Mouse (Mus musculus) MEL (cell line): ENCODE measurements around the gene Nell2. TPM values are rescaled to one million over a fixed set of nuclear protein-coding genes. Genes with fewer than 3 reads are reported as not detected.

Source experiments
- DNase-seq: peaks from one replicate; pipeline ENCODE4 v3.0.0; 2011; ENCODE audit warnings: low read depth, low spot score
- H3K27ac ChIP-seq: 2 replicates; pipeline ENCODE4 v1.5.1; 2012; ENCODE audit warnings: low read depth, mild to moderate bottlenecking, control low read depth, low read length, moderate library complexity; ENCODE audit not compliant: control insufficient read depth
- H3K27me3 ChIP-seq, 2 experiments: fragments of 150-350 bp in 1 of 2; sonication (generic) in 1 of 2; 2 replicates each; pipeline ENCODE4 v1.6.1; 2012; ENCODE audit warnings: low read length in 2 of 2, mild to moderate bottlenecking in 2 of 2, improper control_type of control experiment in 1 of 2, moderate library complexity in 1 of 2; ENCODE audit not compliant: insufficient read depth in 2 of 2, control insufficient read depth in 1 of 2
- H3K36me3 ChIP-seq, 2 experiments: 2 replicates each; pipeline ENCODE4 v1.6.1; 2012 to 2014; ENCODE audit warnings: low read length in 2 of 2, improper control_type of control experiment in 1 of 2, inconsistent platforms in 1 of 2, mild to moderate bottlenecking in 1 of 2; ENCODE audit not compliant: insufficient read depth in 2 of 2, control insufficient read depth in 1 of 2
- H3K4me1 ChIP-seq, 2 experiments: fragments of 150-350 bp in 1 of 2; sonication (generic) in 1 of 2; 2 replicates each; pipeline ENCODE4 v1.6.1; 2012; ENCODE audit warnings: low read length in 2 of 2, improper control_type of control experiment in 1 of 2, mild to moderate bottlenecking in 1 of 2; ENCODE audit not compliant: insufficient read depth in 2 of 2, control insufficient read depth in 1 of 2
- H3K4me3 ChIP-seq, 2 experiments: fragments of 150-350 bp in 1 of 2; sonication (generic) in 1 of 2; 2 replicates each; pipeline ENCODE4 v1.5.1; 2012; ENCODE audit warnings: low read depth in 2 of 2, low read length in 2 of 2, mild to moderate bottlenecking in 2 of 2, moderate library complexity in 2 of 2, control low read depth in 1 of 2, improper control_type of control experiment in 1 of 2; ENCODE audit not compliant: control insufficient read depth in 1 of 2, insufficient read depth in 1 of 2
- H3K79me2 ChIP-seq: 2 replicates; pipeline ENCODE4 v1.6.1; 2012; ENCODE audit warnings: mild to moderate bottlenecking, low read length, moderate library complexity; ENCODE audit not compliant: control insufficient read depth, poor library complexity, insufficient read depth
- H3K9ac ChIP-seq: 2 replicates; pipeline ENCODE4 v1.6.1; 2012; ENCODE audit warnings: low read depth, mild to moderate bottlenecking, control low read depth, low read length, moderate library complexity; ENCODE audit not compliant: control insufficient read depth, poor library complexity, severe bottlenecking
- H3K9me3 ChIP-seq: fragments of 150-350 bp; sonication (generic); replicated peaks from 2 replicates; pipeline ENCODE4 v1.6.1; 2012; ENCODE audit warnings: mild to moderate bottlenecking, low read length, improper control_type of control experiment, moderate library complexity; ENCODE audit not compliant: insufficient read depth
- CHD2 ChIP-seq: IDR thresholded peaks from 2 replicates; pipeline ENCODE4 v1.6.1; 2011; ENCODE audit warnings: low read length, improper control_type of control experiment
- HCFC1 ChIP-seq: IDR thresholded peaks from 2 replicates; pipeline ENCODE4 v1.6.1; 2012; ENCODE audit warnings: low read depth, mild to moderate bottlenecking, inconsistent platforms, low read length, improper control_type of control experiment, moderate library complexity
- KAT2A ChIP-seq: conservative IDR thresholded peaks from 2 replicates; pipeline ENCODE4 v1.6.1; 2012; ENCODE audit warnings: low read depth, low read length, improper control_type of control experiment, inconsistent platforms
- MYB ChIP-seq: IDR thresholded peaks from 2 replicates; pipeline ENCODE4 v1.6.1; 2011; ENCODE audit warnings: mild to moderate bottlenecking, low read depth, low read length, improper control_type of control experiment
- MYC ChIP-seq: IDR thresholded peaks from 2 replicates; pipeline ENCODE4 v1.6.1; 2011; ENCODE audit warnings: low read depth, mild to moderate bottlenecking, low read length, improper control_type of control experiment, moderate library complexity
- NELFE ChIP-seq: IDR thresholded peaks from 2 replicates; pipeline ENCODE4 v1.6.1; 2011; ENCODE audit warnings: low read depth, low read length, improper control_type of control experiment
- POLR2AphosphoS5 ChIP-seq: IDR thresholded peaks from 2 replicates; pipeline ENCODE4 v1.6.1; 2012; ENCODE audit warnings: low read depth, borderline replicate concordance, mild to moderate bottlenecking, inconsistent platforms, low read length, moderate library complexity, mixed read lengths
- SIN3A ChIP-seq: IDR thresholded peaks from 2 replicates; pipeline ENCODE4 v1.6.1; 2012; ENCODE audit warnings: low read length, improper control_type of control experiment, inconsistent platforms
- SMC3 ChIP-seq: IDR thresholded peaks from 2 replicates; pipeline ENCODE4 v1.6.1; 2011; ENCODE audit warnings: low read depth, low read length, improper control_type of control experiment
- TBP ChIP-seq: IDR thresholded peaks from 2 replicates; pipeline ENCODE4 v1.8.0; 2011; ENCODE audit warnings: low read depth, low read length, improper control_type of control experiment
- USF1 ChIP-seq: IDR thresholded peaks from 2 replicates; pipeline ENCODE4 v1.6.1; 2014; ENCODE audit warnings: low read depth, mild to moderate bottlenecking, inconsistent platforms, low read length, improper control_type of control experiment, moderate library complexity
- ZMIZ1 ChIP-seq: IDR thresholded peaks from 2 replicates; pipeline ENCODE4 v1.6.1; 2012; ENCODE audit warnings: low read depth, mild to moderate bottlenecking, inconsistent platforms, low read length, improper control_type of control experiment, moderate library complexity
- ZNF384 ChIP-seq: IDR thresholded peaks from 2 replicates; pipeline ENCODE4 v1.6.1; 2012; ENCODE audit warnings: low read depth, mild to moderate bottlenecking, inconsistent platforms, low read length, improper control_type of control experiment
- polyA plus RNA-seq, 2 experiments: library from polyadenylated mRNA; stranded (reverse) in 1 of 2; unstranded in 1 of 2; fragments of >175 nt in 1 of 2; fragments of >200 nt in 1 of 2; gene quantifications; 2 replicates each; pipeline versions ENCODE4 v1.2.1 to v1.2.4; 2012; ENCODE audit warnings: low replicate concordance in 2 of 2, low read depth in 1 of 2; ENCODE audit not compliant: insufficient read length in 2 of 2, insufficient read depth in 1 of 2, missing spikeins in 1 of 2
- total RNA-seq: library from RNA; depleted of rRNA; stranded (reverse); fragments of 300-350 nt; gene quantifications from 2 replicates; pipeline ENCODE4 v1.2.3, GENCODE M21; 2012

Gene Nell2
- total and polyA plus RNA-seq, 3 experiments: not detected

DNA sequence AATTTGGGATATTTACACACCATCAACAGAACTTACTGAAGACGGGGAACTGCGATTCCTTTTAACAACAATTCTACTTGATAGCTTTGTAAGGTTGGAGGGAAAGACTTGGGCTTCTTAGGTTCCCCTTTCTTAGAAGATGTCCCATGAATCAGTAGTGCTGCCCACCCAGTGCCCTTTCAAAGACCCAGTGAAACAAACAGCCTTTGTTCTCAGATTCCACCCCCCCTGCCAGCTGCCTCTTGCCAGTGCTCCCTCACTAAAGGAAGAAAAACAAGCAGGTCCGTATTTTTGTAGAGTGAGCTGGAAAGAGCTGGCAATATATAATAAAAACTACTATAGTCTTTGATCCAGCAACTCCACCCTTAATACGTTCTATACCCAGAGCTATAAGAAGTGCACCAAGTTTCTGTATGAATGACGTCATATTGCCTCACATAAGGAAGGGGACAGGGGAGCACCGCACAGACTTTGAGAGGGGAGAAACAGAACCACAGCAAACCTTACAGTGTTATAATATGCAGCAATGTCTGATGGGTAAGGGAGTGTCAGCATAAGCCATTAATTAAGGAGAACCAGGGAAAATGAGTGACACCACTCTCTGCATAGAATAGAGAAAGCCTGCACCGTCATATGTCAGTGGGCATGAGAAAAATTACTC is 100.2 kb downstream of the Nell2 start:
- Histone ChIP-seq H3K27me3 (no peaks in the 10 kb centered on the region), H3K27ac (no peak overlapping the region), H3K36me3 (no peaks in the 10 kb centered on the region), H3K4me1 (no peaks in the 10 kb centered on the region), H3K4me3 (no peak overlapping the region), H3K79me2 (no peaks in the 10 kb centered on the region), H3K9ac (no peak overlapping the region), H3K9me3 (no peaks in the 10 kb centered on the region)
- TF ChIP-seq NELFE (no peak), CHD2 (no peak), ZMIZ1 (no peak), POLR2AphosphoS5 (no peak), MYC (no peak), ZNF384 (no peak), TBP (no peak), USF1 (no peak)
- no peak for DNase-seq

GRCm38 (mm10) chr15:95425085-95425484 is 103.3 kb downstream of the Nell2 start:
- H3K9me3 ChIP-seq: no peaks in the 10 kb centered on the region
- H3K79me2 ChIP-seq: no peaks in the 10 kb centered on the region
- no peak overlapping the region for H3K4me3 ChIP-seq
- TF ChIP-seq POLR2AphosphoS5: no peak
- no peak for TF ChIP-seq USF1
- no peak for TF ChIP-seq HCFC1
- no peak for TF ChIP-seq SMC3
- H3K9ac ChIP-seq: no peak overlapping the region
- H3K27me3 ChIP-seq: no peaks in the 10 kb centered on the region
- H3K4me1 ChIP-seq: no peaks in the 10 kb centered on the region
- H3K36me3 ChIP-seq: no peaks in the 10 kb centered on the region
- H3K27ac ChIP-seq: no peak overlapping the region
- DNase-seq: no peak

DNA sequence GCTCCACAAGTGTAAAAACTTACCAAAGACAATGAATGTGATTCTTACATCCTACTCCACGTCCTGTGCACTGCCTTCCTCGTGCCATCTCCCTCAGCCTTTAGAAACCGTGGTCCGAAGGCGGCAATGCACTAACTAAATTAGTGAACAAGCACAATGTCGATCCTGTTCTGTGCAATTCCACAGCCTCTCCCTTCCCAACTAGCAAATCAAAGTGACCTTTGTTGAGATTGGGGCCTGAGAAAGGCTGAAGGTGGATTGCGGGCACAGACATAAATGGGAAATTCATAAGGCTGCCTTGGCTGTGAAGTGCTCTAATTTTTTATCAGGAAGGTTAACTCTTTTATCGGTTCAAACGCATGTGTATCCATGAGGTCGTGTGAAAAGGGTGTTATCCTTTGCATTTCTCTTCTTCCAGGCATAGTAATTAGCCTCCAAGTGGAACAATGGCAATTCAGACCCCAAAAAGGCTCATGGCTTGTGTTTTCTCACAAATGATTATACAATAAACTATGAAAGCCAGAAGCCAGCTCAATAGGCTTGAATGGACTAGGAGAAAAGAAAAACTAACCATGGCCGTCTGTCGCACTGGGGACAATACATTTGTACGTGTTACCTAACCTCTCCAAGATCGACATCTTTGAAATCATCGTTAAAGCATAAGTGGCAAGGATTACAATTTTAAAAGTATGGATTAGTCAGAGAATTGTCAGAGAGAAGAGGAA is 106.0 kb downstream of the Nell2 start:
- TF ChIP-seq SIN3A (no peak), MYB (no peak), KAT2A (no peak)
- H3K27ac ChIP-seq: no peak overlapping the region
- H3K79me2 ChIP-seq: no peaks in the 10 kb centered on the region
- H3K36me3 ChIP-seq: no peaks in the 10 kb centered on the region
- no peaks in the 10 kb centered on the region for H3K9me3 ChIP-seq
- no peak for DNase-seq
- no peak overlapping the region for H3K4me3 ChIP-seq
- H3K4me1 ChIP-seq: no peaks in the 10 kb centered on the region
- H3K27me3 ChIP-seq: no peaks in the 10 kb centered on the region
- no peak overlapping the region for H3K9ac ChIP-seq
